Mouse (Mus musculus) hindbrain, embryonic 15.5 days (tissue): Measurements from ENCODE around the gene Nufip2. TPM values are rescaled to one million over a fixed set of nuclear protein-coding genes. Genes with fewer than 3 reads are reported as not detected.
"Not testable (repeated sequence)": the region's sequence is repeated elsewhere in the genome, so short reads cannot be mapped to it uniquely, and the experiment has no call there.

Experiments used
- ATAC-seq: fragments of 200-750 bp; cut with Nextera tagmentation; 2 replicates; pipeline ENCODE4 v1.8.0; 2017; ENCODE audit warnings: low read depth, moderate number of reproducible peaks, moderate TSS enrichment; ENCODE audit not compliant: low FRiP score
- H3K27ac ChIP-seq: fragments of 300-500 bp; sonication (generic); replicated peaks from 2 replicates; pipeline ENCODE4 v1.5.1; 2015; ENCODE audit warnings: mild to moderate bottlenecking, inconsistent platforms
- H3K27me3 ChIP-seq: fragments of 300-500 bp; sonication (generic); 2 replicates; pipeline ENCODE4 v1.6.1; 2015; ENCODE audit warnings: control low read depth, inconsistent platforms
- H3K36me3 ChIP-seq: fragments of 300-500 bp; sonication (generic); 2 replicates; pipeline ENCODE4 v1.6.1; 2015; ENCODE audit warnings: control low read depth, inconsistent platforms
- H3K4me1 ChIP-seq: fragments of 300-500 bp; sonication (generic); replicated peaks from 2 replicates; pipeline ENCODE4 v1.6.1; 2015; ENCODE audit warnings: control low read depth, inconsistent platforms
- H3K4me2 ChIP-seq: fragments of 300-500 bp; sonication (generic); 2 replicates; pipeline ENCODE4 v1.6.1; 2015; ENCODE audit warnings: moderate library complexity, mild to moderate bottlenecking, inconsistent platforms
- H3K4me3 ChIP-seq: fragments of 300-500 bp; sonication (generic); 2 replicates; pipeline ENCODE4 v1.5.1; 2015; ENCODE audit warnings: mild to moderate bottlenecking, inconsistent platforms
- H3K9ac ChIP-seq: fragments of 300-500 bp; sonication (generic); 2 replicates; pipeline ENCODE4 v1.6.1; 2015; ENCODE audit warnings: inconsistent platforms
- H3K9me3 ChIP-seq: fragments of 300-500 bp; sonication (generic); 2 replicates; pipeline ENCODE4 v1.6.1; 2016; ENCODE audit warnings: control low read depth, inconsistent platforms
- WGBS: fragments of 180-500 bp; shearing (Covaris S2); methylation state at CpG from one replicate; pipeline ENCODE4 v1.1.7; 2015; 5-methylcytosine and 5-hydroxymethylcytosine counted together
- polyA plus RNA-seq: library from polyadenylated mRNA; unstranded; fragments of >200 nt; fragmentation: Nextera tagmentation; extraction: Ambion mirVana; gene quantifications from 2 replicates; pipeline ENCODE4 v1.2.1, GENCODE M21; 2015

Nufip2 gene
- polyA plus RNA-seq, result 3.2 and 4.8 TPM in 2 replicates

DNA sequence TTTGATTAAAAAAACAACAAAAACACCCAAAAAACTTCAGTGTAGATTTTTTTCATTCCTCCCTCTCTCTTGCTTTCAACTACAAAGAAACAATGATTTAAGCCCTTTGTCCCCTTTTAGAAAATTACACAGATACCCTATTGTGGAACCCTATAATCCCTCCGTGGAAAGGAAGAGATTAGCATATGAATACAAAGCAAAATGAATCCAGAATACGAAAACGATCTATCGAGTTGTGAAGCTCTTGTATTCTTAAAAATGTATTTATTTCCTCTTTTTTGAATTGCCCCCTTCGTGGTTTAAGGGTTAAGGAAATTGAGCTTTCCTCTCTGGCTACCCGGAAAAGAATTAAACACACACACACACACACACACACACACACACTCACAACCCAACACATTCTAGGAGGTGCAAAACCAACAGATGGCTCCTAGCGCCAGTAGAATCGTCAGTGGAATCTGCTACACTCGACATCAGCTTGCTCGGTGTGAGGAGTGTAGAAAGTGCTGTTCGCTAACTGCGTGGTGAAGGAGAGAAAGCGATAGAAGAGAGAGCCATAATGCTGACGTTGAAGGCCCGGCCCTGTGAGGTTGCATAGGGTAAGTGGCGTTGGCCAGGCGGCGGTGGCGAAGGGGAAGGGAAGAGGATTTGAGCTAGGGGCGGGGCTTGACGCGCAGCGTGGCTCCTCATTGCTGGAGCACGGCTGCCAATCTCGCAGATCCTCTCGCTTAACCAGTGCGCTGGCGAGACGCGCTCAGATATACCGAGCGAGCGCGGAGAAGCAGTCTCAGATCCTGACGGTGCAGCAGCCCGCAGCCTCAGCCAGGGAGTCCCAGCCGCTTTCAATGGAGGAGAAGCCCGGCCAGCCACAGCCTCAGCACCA lies at the start of gene Nufip2:
TSS of gene Nufip2 (plus strand) at position 773 of the 883 bp plus-strand sequence.
- Histone ChIP-seq H3K27ac (peak within 1 kb of the TSS; percentile 98), H3K36me3 (no peaks in the 10 kb centered on the region), H3K4me1 (peaks cover 18% of the 10 kb centered on the region), H3K27me3 (no peaks in the 10 kb centered on the region), H3K4me2 (peak within 1 kb of the TSS; percentile 69), H3K9me3 (no peaks in the 10 kb centered on the region), H3K9ac (peak within 1 kb of the TSS; percentile 97), H3K4me3 (peak within 1 kb of the TSS; percentile 100)
- WGBS, result under 1% methylated on average over 38 of the region's 38 CpGs
- ATAC-seq, result peak; percentile 99

DNA sequence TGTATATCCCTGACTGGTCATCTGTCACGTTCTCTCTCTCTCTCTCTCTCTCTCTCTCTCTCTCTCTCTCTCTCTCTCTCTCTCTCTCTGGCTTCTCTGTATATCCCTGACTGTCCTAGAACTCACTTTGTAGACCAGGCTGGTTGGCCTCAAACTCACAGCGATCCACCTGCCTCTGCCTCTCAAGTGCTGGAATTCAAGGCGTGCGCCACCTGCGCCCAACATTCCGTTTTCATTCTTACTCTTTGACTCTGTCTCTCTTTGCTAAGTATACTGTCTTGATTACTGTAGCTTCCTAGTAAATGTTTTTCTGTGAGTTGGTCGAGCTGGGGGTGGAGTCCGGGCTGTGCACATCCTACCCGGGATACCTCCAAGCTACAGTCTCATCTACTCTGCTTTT lies 44.6 kb upstream of the Nufip2 start:
- Histone ChIP-seq H3K9me3 (no peaks in the 10 kb centered on the region), H3K4me3 (no peak overlapping the region), H3K27me3 (no peaks in the 10 kb centered on the region), H3K27ac (no peak overlapping the region), H3K4me2 (no peak overlapping the region), H3K9ac (no peak overlapping the region), H3K4me1 (no peaks in the 10 kb centered on the region), H3K36me3 (no peaks in the 10 kb centered on the region)
- ATAC-seq, result no peak
- 86% methylated on average over 9 of the region's 9 CpGs for WGBS

DNA sequence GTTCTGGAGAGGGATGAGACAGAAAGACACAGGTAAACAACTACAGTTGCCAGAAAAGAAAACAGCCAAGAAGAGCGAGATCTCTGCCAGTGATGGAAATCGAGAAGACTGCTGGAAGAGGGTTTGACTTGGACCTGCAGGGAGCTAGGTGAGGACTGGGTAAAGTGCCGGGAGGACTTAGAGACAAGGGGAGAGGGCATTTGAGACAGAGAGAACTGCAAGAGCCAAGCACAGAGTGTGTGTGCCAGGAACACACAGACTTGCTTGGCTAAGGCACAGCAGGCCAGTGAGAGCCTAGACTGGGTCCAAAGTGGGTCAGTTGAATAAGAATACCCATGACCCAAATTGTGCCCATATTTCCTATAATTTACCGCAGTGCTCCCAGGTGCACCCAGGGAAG lies 40.5 kb upstream of the Nufip2 start:
- H3K36me3 ChIP-seq, result no peaks in the 10 kb centered on the region
- no peak overlapping the region for H3K27ac ChIP-seq
- no peaks in the 10 kb centered on the region for H3K4me1 ChIP-seq
- WGBS, result 90% methylated on average over 4 of the region's 4 CpGs
- no peak overlapping the region for H3K4me3 ChIP-seq
- H3K9me3 ChIP-seq, result no peaks in the 10 kb centered on the region
- no peak overlapping the region for H3K9ac ChIP-seq
- H3K4me2 ChIP-seq, result no peak overlapping the region
- no peak for ATAC-seq
- no peaks in the 10 kb centered on the region for H3K27me3 ChIP-seq

DNA sequence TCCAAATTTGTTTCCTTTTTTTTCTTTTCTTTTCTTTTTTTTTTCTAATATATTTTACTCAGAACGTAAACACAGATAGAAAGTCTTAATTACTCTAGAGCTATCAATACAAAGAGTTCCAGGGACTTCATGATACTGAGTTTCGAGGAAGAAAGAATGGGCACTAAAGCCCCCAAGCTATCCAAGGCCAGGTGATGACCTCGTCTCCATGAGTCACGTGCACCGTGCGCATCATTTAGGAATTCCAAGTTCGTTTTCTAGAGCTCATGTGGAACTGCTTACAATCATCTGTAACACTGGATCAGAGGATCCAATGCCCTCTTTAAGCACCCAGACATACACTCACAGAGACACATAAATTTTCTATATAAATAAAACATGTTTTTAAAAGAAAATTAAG lies 37.1 kb upstream of the Nufip2 start:
- no peak overlapping the region for H3K4me2 ChIP-seq
- H3K9ac ChIP-seq, result no peak overlapping the region
- no peaks in the 10 kb centered on the region for H3K36me3 ChIP-seq
- ATAC-seq, result no peak
- H3K4me3 ChIP-seq, result no peak overlapping the region
- H3K27me3 ChIP-seq, result no peaks in the 10 kb centered on the region
- 83% methylated on average over 7 of the region's 7 CpGs for WGBS
- no peaks in the 10 kb centered on the region for H3K9me3 ChIP-seq
- H3K4me1 ChIP-seq, result no peaks in the 10 kb centered on the region
- no peak overlapping the region for H3K27ac ChIP-seq

DNA sequence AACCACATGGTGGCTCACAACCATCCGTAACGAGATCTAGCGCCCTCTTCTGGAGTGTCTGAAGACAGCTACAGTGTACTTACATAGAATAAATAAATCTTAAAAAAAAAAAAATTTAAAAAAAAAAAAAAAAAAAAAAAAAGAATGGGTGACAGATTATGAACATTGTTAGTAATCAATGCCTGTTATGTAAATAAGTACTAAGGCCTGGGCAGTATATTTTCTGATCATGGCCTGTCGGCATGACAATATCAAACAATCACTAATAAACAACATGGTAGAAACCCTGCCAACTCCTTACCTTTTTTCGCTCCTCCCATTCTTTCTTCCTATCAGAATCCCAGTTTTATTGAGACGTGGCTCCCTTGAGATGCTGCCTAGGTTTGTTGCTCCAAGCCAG lies 33.5 kb upstream of the Nufip2 start:
- no peaks in the 10 kb centered on the region for H3K4me1 ChIP-seq
- H3K36me3 ChIP-seq, result no peaks in the 10 kb centered on the region
- H3K9me3 ChIP-seq, result no peaks in the 10 kb centered on the region
- WGBS, result 65% methylated on average over 6 of the region's 6 CpGs
- no peak overlapping the region for H3K27ac ChIP-seq
- H3K4me3 ChIP-seq, result no peak overlapping the region
- no peak for ATAC-seq
- H3K4me2 ChIP-seq, result no peak overlapping the region
- no peak overlapping the region for H3K9ac ChIP-seq
- H3K27me3 ChIP-seq, result no peaks in the 10 kb centered on the region

DNA sequence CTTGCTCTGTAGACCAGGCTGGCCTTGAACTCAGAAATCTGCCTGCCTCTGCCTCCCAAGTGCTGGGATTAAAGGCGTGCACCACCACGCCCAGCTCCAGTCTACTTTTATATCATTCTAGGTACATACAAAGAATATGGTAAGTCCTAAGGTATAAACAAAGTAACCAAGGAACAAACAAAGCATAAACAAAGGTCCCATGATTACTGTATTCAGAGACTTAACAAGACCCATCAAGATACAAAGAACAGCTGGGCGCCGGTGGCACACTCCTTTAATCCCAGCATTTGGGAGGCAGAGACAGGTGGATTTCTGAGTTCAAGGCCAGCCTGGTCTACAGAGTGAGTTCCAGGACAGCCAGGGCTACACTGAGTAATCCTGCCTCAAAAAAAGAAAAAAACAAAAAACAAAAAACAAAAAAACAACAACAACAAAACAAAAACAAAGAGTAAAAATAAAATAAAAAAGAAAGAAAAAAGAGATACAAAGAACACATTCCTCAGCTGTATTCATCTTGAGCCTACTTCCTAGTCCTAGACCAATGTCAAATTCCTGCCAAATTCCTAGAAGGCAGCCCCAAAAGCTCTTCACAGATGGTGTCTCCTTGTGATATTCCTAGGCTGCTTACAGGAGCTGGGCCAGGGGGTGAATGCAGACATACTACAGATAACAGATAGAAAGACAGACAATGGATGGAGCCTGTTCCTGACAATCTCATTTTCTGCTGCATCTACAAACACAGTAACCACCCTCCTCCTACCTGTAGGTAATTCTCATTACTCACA lies 32.4 kb upstream of the Nufip2 start:
- not testable (repeated sequence) for ATAC-seq
- WGBS, result 93% methylated on average over 4 of the region's 4 CpGs

DNA sequence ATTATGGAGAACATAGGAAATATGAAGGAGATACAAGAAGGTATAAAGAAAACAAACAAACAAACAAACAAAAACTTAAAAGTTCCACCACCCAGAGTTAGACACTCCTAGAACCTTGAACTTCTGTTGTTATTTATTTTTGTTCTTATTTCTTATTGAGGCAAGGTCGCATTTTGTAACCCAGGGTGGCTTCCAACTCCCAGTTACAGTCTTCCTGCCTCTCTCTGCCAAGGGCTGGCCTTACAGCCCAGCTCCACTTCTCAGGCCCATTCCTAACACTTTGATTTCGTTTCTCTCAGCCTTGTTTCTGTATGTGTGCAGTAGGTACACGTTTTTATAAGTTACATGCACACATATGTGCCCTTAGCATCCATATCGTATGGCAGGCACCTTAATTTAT lies 26.0 kb upstream of the Nufip2 start:
- H3K4me1 ChIP-seq, result no peaks in the 10 kb centered on the region
- no peak overlapping the region for H3K4me3 ChIP-seq
- no peak for ATAC-seq
- no peak overlapping the region for H3K9ac ChIP-seq
- WGBS, result 74% methylated on average over 4 of the region's 4 CpGs
- no peaks in the 10 kb centered on the region for H3K9me3 ChIP-seq
- no peak overlapping the region for H3K27ac ChIP-seq
- no peak overlapping the region for H3K4me2 ChIP-seq
- H3K36me3 ChIP-seq, result no peaks in the 10 kb centered on the region
- no peaks in the 10 kb centered on the region for H3K27me3 ChIP-seq

More for the DNA sequence above, 32.4 kb upstream of the Nufip2 start:
- H3K9me3 ChIP-seq, H3K27me3 ChIP-seq, H3K4me2 ChIP-seq, H3K36me3 ChIP-seq, H3K27ac ChIP-seq, H3K4me1 ChIP-seq, H3K9ac ChIP-seq, H3K4me3 ChIP-seq: not testable (repeated sequence)

DNA sequence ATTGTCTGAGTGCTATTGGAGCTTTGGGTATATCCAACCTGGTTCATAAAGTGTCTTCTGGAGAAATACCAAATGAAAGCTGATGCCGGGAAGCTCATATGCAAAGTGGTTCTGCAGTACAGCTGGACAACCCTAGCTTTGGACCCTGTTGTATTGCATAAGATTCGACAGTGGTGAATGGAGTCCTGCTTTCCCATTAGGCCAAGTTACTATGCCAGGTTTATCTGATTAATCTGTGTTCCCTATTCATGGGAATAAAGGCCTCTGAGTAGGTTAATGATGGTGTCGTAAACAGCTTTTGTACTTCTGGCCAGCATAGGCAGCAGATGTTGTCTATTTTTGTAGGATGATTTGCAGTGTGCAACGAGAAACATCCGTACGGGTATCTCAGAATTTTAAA lies 22.3 kb upstream of the Nufip2 start:
- Histone ChIP-seq H3K27me3 (no peaks in the 10 kb centered on the region), H3K4me1 (no peaks in the 10 kb centered on the region), H3K4me2 (no peak overlapping the region), H3K36me3 (no peaks in the 10 kb centered on the region), H3K27ac (no peak overlapping the region), H3K9ac (no peak overlapping the region), H3K9me3 (no peaks in the 10 kb centered on the region), H3K4me3 (no peak overlapping the region)
- no peak for ATAC-seq
- 65% methylated on average over 6 of the region's 6 CpGs for WGBS

DNA sequence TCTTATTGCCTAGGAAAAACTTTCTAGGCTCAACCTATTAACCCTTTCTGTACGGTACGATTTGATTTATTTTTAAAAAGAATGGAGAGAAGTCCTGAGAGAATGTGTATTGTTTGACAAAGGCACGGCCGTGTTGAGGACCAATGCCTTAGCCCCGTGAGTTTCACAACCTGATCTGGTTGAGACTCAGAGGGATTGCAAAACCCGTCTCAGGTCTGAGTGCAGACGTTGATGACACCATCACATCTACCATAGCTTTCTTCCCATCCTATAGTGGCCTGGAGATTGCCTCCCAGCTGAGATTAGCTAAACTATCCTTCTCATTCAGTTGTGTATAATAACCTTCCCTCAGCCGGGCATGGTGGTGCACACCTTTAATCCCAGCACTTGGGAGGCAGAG lies 21.9 kb upstream of the Nufip2 start:
- no peak for ATAC-seq

DNA sequence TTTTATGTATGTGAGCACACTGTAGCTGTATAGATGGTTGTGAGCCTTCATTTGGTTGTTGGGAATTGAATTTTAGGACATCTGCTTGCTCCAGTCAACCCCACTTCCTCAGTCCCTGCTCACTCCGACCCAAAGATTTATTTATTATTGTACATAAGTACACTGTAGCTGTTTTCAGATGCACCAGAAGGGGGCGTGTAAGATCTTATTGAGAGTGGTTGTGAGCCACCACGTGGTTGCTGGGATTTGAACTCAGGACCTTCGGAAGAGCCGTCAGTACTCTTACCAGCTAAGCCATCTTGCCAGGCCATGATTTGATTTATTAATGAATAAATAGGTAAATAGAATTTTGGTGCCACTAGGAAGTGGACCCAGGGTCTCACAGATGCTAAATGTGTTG lies 20.6 kb upstream of the Nufip2 start:
- H3K27me3 ChIP-seq, H3K36me3 ChIP-seq, H3K4me3 ChIP-seq, H3K9me3 ChIP-seq, H3K4me2 ChIP-seq, ATAC-seq, H3K27ac ChIP-seq, H3K9ac ChIP-seq, H3K4me1 ChIP-seq: not testable (repeated sequence)
- WGBS, result 78% methylated on average over 5 of the region's 5 CpGs

More for the DNA sequence above, 21.9 kb upstream of the Nufip2 start:
- H3K4me3 ChIP-seq, result no peak overlapping the region
- no peak overlapping the region for H3K27ac ChIP-seq
- no peaks in the 10 kb centered on the region for H3K36me3 ChIP-seq
- H3K9ac ChIP-seq, result no peak overlapping the region
- H3K4me1 ChIP-seq, result no peaks in the 10 kb centered on the region
- H3K27me3 ChIP-seq, result no peaks in the 10 kb centered on the region
- WGBS, result 90% methylated on average over 8 of the region's 8 CpGs
- H3K9me3 ChIP-seq, result no peaks in the 10 kb centered on the region
- no peak overlapping the region for H3K4me2 ChIP-seq

DNA sequence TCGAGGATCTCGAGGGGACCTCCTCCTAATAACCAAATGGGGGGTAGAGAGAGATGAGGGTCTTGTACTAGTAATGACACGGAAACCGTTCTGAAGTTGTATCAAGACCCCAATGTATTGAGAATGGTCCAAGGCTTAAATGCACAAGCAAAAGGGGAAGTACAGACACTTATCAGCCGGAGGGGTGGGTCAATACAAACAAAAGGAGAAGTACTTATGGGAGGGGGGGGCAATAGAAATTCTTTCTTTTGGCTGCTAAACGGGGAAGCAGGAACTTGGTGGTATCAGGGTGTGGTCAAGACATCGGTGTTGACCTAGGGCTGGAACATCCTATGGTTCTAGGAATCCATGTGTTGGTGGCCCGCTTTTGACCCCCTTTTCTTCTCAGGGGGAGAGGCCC lies 19.2 kb upstream of the Nufip2 start:
- H3K4me2 ChIP-seq, H3K9me3 ChIP-seq, H3K27ac ChIP-seq, H3K36me3 ChIP-seq, H3K27me3 ChIP-seq, H3K4me1 ChIP-seq, ATAC-seq, H3K4me3 ChIP-seq, H3K9ac ChIP-seq: not testable (repeated sequence)
- WGBS, result 91% methylated on average over 8 of the region's 8 CpGs

DNA sequence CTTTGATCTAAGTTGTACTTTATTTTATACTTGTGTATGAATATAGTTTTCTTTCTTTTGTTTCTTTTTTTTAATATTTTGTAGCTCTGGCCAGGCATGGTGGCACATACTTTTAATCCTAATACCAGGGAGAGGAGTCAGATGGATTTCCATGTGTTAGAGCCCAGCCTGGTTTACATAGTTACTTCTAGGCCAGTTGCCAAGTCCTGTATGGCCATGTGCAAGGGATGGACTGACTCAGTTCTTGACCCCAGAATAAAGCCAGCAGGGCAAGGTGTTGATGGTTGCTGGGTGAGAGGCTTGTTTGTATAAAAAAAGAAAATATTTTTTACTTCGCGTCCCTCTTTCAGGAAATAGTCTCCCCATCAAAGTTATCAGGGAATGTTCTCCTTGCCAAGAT lies 13.2 kb upstream of the Nufip2 start:
- Histone ChIP-seq H3K36me3 (no peaks in the 10 kb centered on the region), H3K4me3 (no peak overlapping the region), H3K27me3 (no peaks in the 10 kb centered on the region), H3K9me3 (peaks cover 2% of the 10 kb centered on the region; the same call in 1 of the 2 replicates), H3K4me2 (no peak overlapping the region), H3K9ac (no peak overlapping the region), H3K27ac (no peak overlapping the region), H3K4me1 (no peaks in the 10 kb centered on the region)
- no peak for ATAC-seq
- WGBS, result 89% methylated on average over 2 of the region's 2 CpGs
